Mouse (Mus musculus): Measurements from ENCODE around the gene Gmcl1. TPM values are rescaled to one million over a fixed set of nuclear protein-coding genes. Genes with fewer than 3 reads are reported as not detected.

Gene Gmcl1
- polyA plus RNA-seq, 1 experiment from 2014 or later, result 17.9 TPM

- ATAC-seq (replicated peaks; ENCODE audit: low FRiP score), result peak; percentile 91
- H3K4me1 ChIP-seq (replicated peaks; ENCODE audit: control insufficient read depth, insufficient read depth, low read length), result peaks cover 3% of the 10 kb centered on the region; the same call in 1 of the 2 replicates
- DNase-seq (ENCODE audit: low spot score), result peak; percentile 96
- peak within 1 kb of the TSS; percentile 88 for H3K9ac ChIP-seq (ENCODE audit: low read depth, low read length)
- H3K36me3 ChIP-seq (ENCODE audit: control insufficient read depth, insufficient read depth, low read length), result peaks cover 11% of the 10 kb centered on the region
- 2% methylated on average over 36 of the region's 36 CpGs for WGBS
- peak within 1 kb of the TSS; percentile 61 for H3K27ac ChIP-seq (ENCODE audit: low read depth, low read length)
- H3K4me3 ChIP-seq (ENCODE audit: low read depth, low read length), result peak within 1 kb of the TSS; percentile 86
- no peaks in the 10 kb centered on the region for H3K27me3 ChIP-seq (replicated peaks; ENCODE audit: control insufficient read depth, insufficient read depth, low read length)
- peak within 1 kb of the TSS; percentile 89 for H3K4me2 ChIP-seq
- no peaks in the 10 kb centered on the region for H3K9me3 ChIP-seq (ENCODE audit: control insufficient read depth, low read length)
Measured at GRCm38 (mm10) chr6:86683872-86684654, 49.1 kb downstream of the Gmcl1 start, which contains the start of gene Snrnp27. Snrnp27 (minus strand) TSS chr6:86684522.

- Histone ChIP-seq H3K4me3 (ENCODE audit: low read depth, low read length) (no peak overlapping the region), H3K9ac (ENCODE audit: low read depth, low read length) (no peak overlapping the region), H3K9me3 (ENCODE audit: control insufficient read depth, low read length) (no peaks in the 10 kb centered on the region), H3K4me2 (no peak overlapping the region), H3K36me3 (ENCODE audit: control insufficient read depth, insufficient read depth, low read length) (peaks cover 24% of the 10 kb centered on the region), H3K4me1 (replicated peaks; ENCODE audit: control insufficient read depth, insufficient read depth, low read length) (peaks cover 3% of the 10 kb centered on the region; the same call in 1 of the 2 replicates), H3K27me3 (replicated peaks; ENCODE audit: control insufficient read depth, insufficient read depth, low read length) (no peaks in the 10 kb centered on the region), H3K27ac (ENCODE audit: low read depth, low read length) (no peak overlapping the region)
- DNase-seq (ENCODE audit: low spot score), result no peak
- 87% methylated on average over 3 of the region's 3 CpGs for WGBS
- no peak for ATAC-seq (replicated peaks; ENCODE audit: low FRiP score)
Measured at GRCm38 (mm10) chr6:86681289-86681688, 51.9 kb downstream of the Gmcl1 start.

GRCm38 (mm10) chr6:86678341-86678740, 54.8 kb downstream of the Gmcl1 start:
- WGBS, result 91% methylated on average over 6 of the region's 6 CpGs
- no peaks in the 10 kb centered on the region for H3K4me1 ChIP-seq (replicated peaks; ENCODE audit: control insufficient read depth, insufficient read depth, low read length)
- no peak overlapping the region for H3K27ac ChIP-seq (ENCODE audit: low read depth, low read length)
- H3K27me3 ChIP-seq (replicated peaks; ENCODE audit: control insufficient read depth, insufficient read depth, low read length), result no peaks in the 10 kb centered on the region
- H3K36me3 ChIP-seq (ENCODE audit: control insufficient read depth, insufficient read depth, low read length), result peaks cover 24% of the 10 kb centered on the region
- H3K9ac ChIP-seq (ENCODE audit: low read depth, low read length), result no peak overlapping the region
- no peak overlapping the region for H3K4me2 ChIP-seq
- no peaks in the 10 kb centered on the region for H3K9me3 ChIP-seq (ENCODE audit: control insufficient read depth, low read length)
- DNase-seq (ENCODE audit: low spot score) (no peak), ATAC-seq (replicated peaks; ENCODE audit: low FRiP score) (no peak)
- H3K4me3 ChIP-seq (ENCODE audit: low read depth, low read length), result no peak overlapping the region

GRCm38 (mm10) chr6:86670873-86671272, 62.3 kb downstream of the Gmcl1 start:
- ATAC-seq (replicated peaks; ENCODE audit: low FRiP score), result no peak
- Histone ChIP-seq H3K9me3 (ENCODE audit: control insufficient read depth, low read length) (no peaks in the 10 kb centered on the region), H3K27me3 (replicated peaks; ENCODE audit: control insufficient read depth, insufficient read depth, low read length) (no peaks in the 10 kb centered on the region), H3K4me2 (no peak overlapping the region), H3K4me3 (ENCODE audit: low read depth, low read length) (no peak overlapping the region), H3K27ac (ENCODE audit: low read depth, low read length) (no peak overlapping the region), H3K4me1 (replicated peaks; ENCODE audit: control insufficient read depth, insufficient read depth, low read length) (peaks cover 8% of the 10 kb centered on the region), H3K9ac (ENCODE audit: low read depth, low read length) (no peak overlapping the region), H3K36me3 (ENCODE audit: control insufficient read depth, insufficient read depth, low read length) (peaks cover 7% of the 10 kb centered on the region; the same call in 1 of the 2 replicates)
- DNase-seq (ENCODE audit: low spot score), result no peak
- 6% methylated on average over 2 of the region's 2 CpGs for WGBS

GRCm38 (mm10) chr6:86669240-86669727, 63.9 kb downstream of the Gmcl1 start:
- H3K36me3 ChIP-seq (ENCODE audit: control insufficient read depth, insufficient read depth, low read length), result peaks cover 10% of the 10 kb centered on the region; the same call in 1 of the 2 replicates
- ATAC-seq (replicated peaks; ENCODE audit: low FRiP score), result peak; percentile 100

GRCm38 (mm10) chr6:86668580-86669239, 64.5 kb downstream of the Gmcl1 start, which contains the start of gene Mxd1:
Mxd1 (minus strand) TSS chr6:86669161.
- no peak for DNase-seq (ENCODE audit: low spot score)
- no peaks in the 10 kb centered on the region for H3K27me3 ChIP-seq (replicated peaks; ENCODE audit: control insufficient read depth, insufficient read depth, low read length)
- peak; percentile 1; the same call in 1 of the 2 replicates for ATAC-seq (replicated peaks; ENCODE audit: low FRiP score)
- H3K4me3 ChIP-seq (ENCODE audit: low read depth, low read length), result peak within 1 kb of the TSS; percentile 84
- H3K36me3 ChIP-seq (ENCODE audit: control insufficient read depth, insufficient read depth, low read length), result peaks cover 10% of the 10 kb centered on the region; the same call in 1 of the 2 replicates
- no peaks in the 10 kb centered on the region for H3K9me3 ChIP-seq (ENCODE audit: control insufficient read depth, low read length)
- H3K9ac ChIP-seq (ENCODE audit: low read depth, low read length), result peak within 1 kb of the TSS; percentile 84
- H3K4me1 ChIP-seq (replicated peaks; ENCODE audit: control insufficient read depth, insufficient read depth, low read length), result peaks cover 11% of the 10 kb centered on the region
- H3K27ac ChIP-seq (ENCODE audit: low read depth, low read length), result no peak within 1 kb of the TSS
- under 1% methylated on average over 67 of the region's 76 CpGs for WGBS
- peak within 1 kb of the TSS; percentile 90 for H3K4me2 ChIP-seq

More at GRCm38 (mm10) chr6:86669240-86669727, 63.9 kb downstream of the Gmcl1 start:
- peak; percentile 100 for DNase-seq (ENCODE audit: low spot score)
- Histone ChIP-seq H3K27me3 (replicated peaks; ENCODE audit: control insufficient read depth, insufficient read depth, low read length) (no peaks in the 10 kb centered on the region), H3K4me2 (peak overlapping the region; percentile 90), H3K9ac (ENCODE audit: low read depth, low read length) (peak overlapping the region; percentile 41; the same call in 1 of the 2 replicates), H3K4me1 (replicated peaks; ENCODE audit: control insufficient read depth, insufficient read depth, low read length) (peaks cover 11% of the 10 kb centered on the region), H3K27ac (ENCODE audit: low read depth, low read length) (no peak overlapping the region), H3K4me3 (ENCODE audit: low read depth, low read length) (peak overlapping the region; percentile 84), H3K9me3 (ENCODE audit: control insufficient read depth, low read length) (no peaks in the 10 kb centered on the region)
- under 1% methylated on average over 37 of the region's 37 CpGs for WGBS

GRCm38 (mm10) chr6:86667061-86667460, 66.1 kb downstream of the Gmcl1 start:
- 88% methylated on average over 10 of the region's 10 CpGs for WGBS
- peaks cover 11% of the 10 kb centered on the region for H3K4me1 ChIP-seq (replicated peaks; ENCODE audit: control insufficient read depth, insufficient read depth, low read length)
- no peak overlapping the region for H3K27ac ChIP-seq (ENCODE audit: low read depth, low read length)

GRCm38 (mm10) chr6:86665560-86666307, 67.4 kb downstream of the Gmcl1 start:
- H3K9ac ChIP-seq (ENCODE audit: low read depth, low read length), result no peak overlapping the region
- peak overlapping the region; percentile 36 for H3K4me2 ChIP-seq
- ATAC-seq (replicated peaks; ENCODE audit: low FRiP score), result no peak
- peaks cover 15% of the 10 kb centered on the region; the same call in 1 of the 2 replicates for H3K36me3 ChIP-seq (ENCODE audit: control insufficient read depth, insufficient read depth, low read length)
- H3K4me1 ChIP-seq (replicated peaks; ENCODE audit: control insufficient read depth, insufficient read depth, low read length), result peaks cover 11% of the 10 kb centered on the region
- no peak for DNase-seq (ENCODE audit: low spot score)
- H3K9me3 ChIP-seq (ENCODE audit: control insufficient read depth, low read length), result no peaks in the 10 kb centered on the region
- no peaks in the 10 kb centered on the region for H3K27me3 ChIP-seq (replicated peaks; ENCODE audit: control insufficient read depth, insufficient read depth, low read length)
- 71% methylated on average over 17 of the region's 17 CpGs for WGBS
- H3K27ac ChIP-seq (ENCODE audit: low read depth, low read length), result no peak overlapping the region
- no peak overlapping the region for H3K4me3 ChIP-seq (ENCODE audit: low read depth, low read length)

More at GRCm38 (mm10) chr6:86667061-86667460, 66.1 kb downstream of the Gmcl1 start:
- H3K9me3 ChIP-seq (ENCODE audit: control insufficient read depth, low read length), result no peaks in the 10 kb centered on the region
- peaks cover 14% of the 10 kb centered on the region; the same call in 1 of the 2 replicates for H3K36me3 ChIP-seq (ENCODE audit: control insufficient read depth, insufficient read depth, low read length)
- no peak overlapping the region for H3K4me3 ChIP-seq (ENCODE audit: low read depth, low read length)
- DNase-seq (ENCODE audit: low spot score) (no peak), ATAC-seq (replicated peaks; ENCODE audit: low FRiP score) (no peak)
- H3K27me3 ChIP-seq (replicated peaks; ENCODE audit: control insufficient read depth, insufficient read depth, low read length), result no peaks in the 10 kb centered on the region
- H3K4me2 ChIP-seq, result peak overlapping the region; percentile 90; the same call in 1 of the 2 replicates
- no peak overlapping the region; the same call in 1 of the 2 replicates for H3K9ac ChIP-seq (ENCODE audit: low read depth, low read length)

Data from liver, embryonic 11.5 days (tissue).